Mouse (Mus musculus): ENCODE data around the gene Pklr. TPM values are rescaled to one million over a fixed set of nuclear protein-coding genes. Genes with fewer than 3 reads are reported as not detected.
A peak's percentile ranks its signal among the peaks of the same experiment; 100 is the strongest.

The Pklr gene
- polyA plus RNA-seq, 1 experiment from 2014 or later = 0.98 TPM

GRCm38 (mm10) chr3:89165268-89165870, 29.4 kb downstream of the Pklr start:
- Histone ChIP-seq H3K4me1 (peaks cover 25% of the 10 kb centered on the region), H3K27me3 (replicated peaks) (no peaks in the 10 kb centered on the region), H3K9ac (peak overlapping the region; percentile 99), H3K4me2 (peak overlapping the region; percentile 92), H3K4me3 (peak overlapping the region; percentile 90), H3K36me3 (peaks cover 39% of the 10 kb centered on the region), H3K27ac (replicated peaks) (peak overlapping the region; percentile 97), H3K9me3 (no peaks in the 10 kb centered on the region)
- WGBS = 17% methylated on average over 12 of the region's 12 CpGs
- ATAC-seq (ENCODE audit: extremely low read depth, insufficient number of reproducible peaks, low FRiP score, low TSS enrichment) = no peak

- H3K4me3 ChIP-seq = no peak overlapping the region
- H3K9me3 ChIP-seq = no peaks in the 10 kb centered on the region
- no peak overlapping the region for H3K9ac ChIP-seq
- WGBS = 88% methylated on average over 19 of the region's 19 CpGs
- H3K36me3 ChIP-seq = peaks cover 54% of the 10 kb centered on the region
- no peak overlapping the region for H3K4me2 ChIP-seq
- ATAC-seq (ENCODE audit: extremely low read depth, insufficient number of reproducible peaks, low FRiP score, low TSS enrichment) = no peak
- H3K4me1 ChIP-seq = peaks cover 23% of the 10 kb centered on the region
- H3K27me3 ChIP-seq (replicated peaks) = no peaks in the 10 kb centered on the region
- H3K27ac ChIP-seq (replicated peaks) = no peak overlapping the region
These were observed 31.0 kb downstream of the Pklr start for GRCm38 (mm10) chr3:89166945-89167344.

DNA sequence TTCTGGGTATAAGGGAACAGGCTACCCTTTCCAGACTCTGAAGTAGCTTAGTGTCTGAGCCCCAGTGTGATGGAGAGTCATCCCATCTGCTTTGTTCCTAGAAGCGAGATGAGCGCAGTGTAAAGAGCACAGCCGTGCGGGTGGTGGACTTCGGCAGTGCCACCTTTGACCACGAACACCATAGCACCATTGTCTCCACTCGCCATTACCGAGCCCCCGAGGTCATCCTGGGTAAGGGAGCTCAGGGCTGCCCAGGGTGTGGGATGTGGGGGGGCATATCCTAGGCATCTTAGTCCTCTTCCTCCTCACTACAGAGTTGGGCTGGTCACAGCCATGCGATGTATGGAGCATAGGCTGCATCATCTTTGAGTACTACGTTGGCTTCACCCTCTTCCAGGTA, 38.9 kb downstream of the Pklr start:
- Histone ChIP-seq H3K9me3 (no peaks in the 10 kb centered on the region), H3K4me3 (no peak overlapping the region)
- ATAC-seq (ENCODE audit: extremely low read depth, insufficient number of reproducible peaks, low FRiP score, low TSS enrichment) = no peak

DNA sequence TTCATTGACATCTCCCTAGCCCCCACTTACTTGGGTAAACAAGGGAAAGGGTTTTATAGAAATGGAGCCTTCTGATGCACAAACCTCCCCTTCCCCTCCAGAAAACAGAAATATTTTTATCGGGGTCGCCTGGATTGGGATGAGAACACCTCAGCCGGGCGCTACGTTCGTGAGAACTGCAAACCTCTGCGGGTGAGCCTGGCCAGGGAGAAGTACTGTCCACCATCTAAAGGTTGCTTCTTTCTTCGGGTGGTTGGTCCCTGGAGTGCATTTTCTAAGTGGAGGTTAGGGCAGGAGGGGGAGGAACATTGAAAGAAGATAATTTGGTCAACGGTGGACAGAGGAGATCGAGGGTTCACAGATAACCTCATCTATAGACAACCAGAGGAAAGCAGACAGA, 39.6 kb downstream of the Pklr start:
- WGBS = 91% methylated on average over 10 of the region's 10 CpGs
- H3K4me2 ChIP-seq = no peak overlapping the region
- peaks cover 81% of the 10 kb centered on the region for H3K36me3 ChIP-seq
- peaks cover 15% of the 10 kb centered on the region for H3K4me1 ChIP-seq
- H3K27ac ChIP-seq (replicated peaks) = no peak overlapping the region
- H3K9me3 ChIP-seq = no peaks in the 10 kb centered on the region
- ATAC-seq (ENCODE audit: extremely low read depth, insufficient number of reproducible peaks, low FRiP score, low TSS enrichment) = no peak
- no peaks in the 10 kb centered on the region for H3K27me3 ChIP-seq (replicated peaks)
- H3K9ac ChIP-seq = no peak overlapping the region
- no peak overlapping the region for H3K4me3 ChIP-seq

More for the DNA sequence above, 38.9 kb downstream of the Pklr start:
- no peaks in the 10 kb centered on the region for H3K27me3 ChIP-seq (replicated peaks)
- peaks cover 15% of the 10 kb centered on the region for H3K4me1 ChIP-seq
- peaks cover 81% of the 10 kb centered on the region for H3K36me3 ChIP-seq
- WGBS = 94% methylated on average over 11 of the region's 11 CpGs
- no peak overlapping the region for H3K4me2 ChIP-seq
- no peak overlapping the region for H3K27ac ChIP-seq (replicated peaks)
- no peak overlapping the region for H3K9ac ChIP-seq

GRCm38 (mm10) chr3:89176421-89176820, 40.5 kb downstream of the Pklr start:
- Histone ChIP-seq H3K4me3 (no peak overlapping the region), H3K36me3 (peaks cover 81% of the 10 kb centered on the region), H3K9me3 (no peaks in the 10 kb centered on the region), H3K4me1 (peaks cover 15% of the 10 kb centered on the region), H3K9ac (no peak overlapping the region), H3K4me2 (no peak overlapping the region), H3K27ac (replicated peaks) (no peak overlapping the region), H3K27me3 (replicated peaks) (no peaks in the 10 kb centered on the region)
- ATAC-seq (ENCODE audit: extremely low read depth, insufficient number of reproducible peaks, low FRiP score, low TSS enrichment) = no peak
- 75% methylated on average over 7 of the region's 7 CpGs for WGBS

- Histone ChIP-seq H3K9me3 (no peaks in the 10 kb centered on the region), H3K36me3 (peaks cover 81% of the 10 kb centered on the region), H3K9ac (peak within 1 kb of the TSS; percentile 92), H3K4me2 (peak within 1 kb of the TSS; percentile 96), H3K4me1 (peaks cover 18% of the 10 kb centered on the region), H3K4me3 (peak within 1 kb of the TSS; percentile 78), H3K27ac (replicated peaks) (peak within 1 kb of the TSS; percentile 83), H3K27me3 (replicated peaks) (no peaks in the 10 kb centered on the region)
- ATAC-seq (ENCODE audit: extremely low read depth, insufficient number of reproducible peaks, low FRiP score, low TSS enrichment) = peak; percentile 86
- 0% methylated on average over 43 of the region's 43 CpGs for WGBS
These were observed 41.5 kb downstream of the Pklr start, which contains the start of gene Scamp3 for GRCm38 (mm10) chr3:89177242-89178106. Gene Scamp3 (plus strand): TSS chr3:89177473.

- Histone ChIP-seq H3K27ac (replicated peaks) (peak overlapping the region; percentile 83), H3K4me1 (peaks cover 21% of the 10 kb centered on the region), H3K9me3 (no peaks in the 10 kb centered on the region), H3K36me3 (peaks cover 77% of the 10 kb centered on the region), H3K4me2 (peak overlapping the region; percentile 96), H3K27me3 (replicated peaks) (no peaks in the 10 kb centered on the region), H3K4me3 (peak overlapping the region; percentile 78), H3K9ac (peak overlapping the region; percentile 92)
- no peak for ATAC-seq (ENCODE audit: extremely low read depth, insufficient number of reproducible peaks, low FRiP score, low TSS enrichment)
- WGBS = 5% methylated on average over 6 of the region's 6 CpGs
These were observed 42.1 kb downstream of the Pklr start for GRCm38 (mm10) chr3:89178107-89178385.

- WGBS = 86% methylated on average over 11 of the region's 11 CpGs
- no peaks in the 10 kb centered on the region for H3K27me3 ChIP-seq (replicated peaks)
- peaks cover 67% of the 10 kb centered on the region for H3K36me3 ChIP-seq
- no peaks in the 10 kb centered on the region for H3K9me3 ChIP-seq
- no peak for ATAC-seq (ENCODE audit: extremely low read depth, insufficient number of reproducible peaks, low FRiP score, low TSS enrichment)
- 0 out of 2 replicates have a peak overlapping the region, but pooled peaks have one; percentile 96 for H3K4me2 ChIP-seq
- no peak overlapping the region for H3K27ac ChIP-seq (replicated peaks)
- H3K4me3 ChIP-seq = no peak overlapping the region; the same call in 1 of the 2 replicates
- no peak overlapping the region for H3K9ac ChIP-seq
- peaks cover 28% of the 10 kb centered on the region for H3K4me1 ChIP-seq
These were observed 43.1 kb downstream of the Pklr start for GRCm38 (mm10) chr3:89179056-89179455.

GRCm38 (mm10) chr3:89181749-89182500, 46.0 kb downstream of the Pklr start:
- Histone ChIP-seq H3K4me2 (no peak overlapping the region), H3K4me3 (no peak overlapping the region), H3K36me3 (peaks cover 44% of the 10 kb centered on the region), H3K9me3 (no peaks in the 10 kb centered on the region), H3K4me1 (peaks cover 38% of the 10 kb centered on the region), H3K27me3 (replicated peaks) (peaks cover 7% of the 10 kb centered on the region; the same call in 1 of the 2 replicates), H3K9ac (no peak overlapping the region), H3K27ac (replicated peaks) (peak overlapping the region; percentile 28; the same call in 1 of the 2 replicates)
- 87% methylated on average over 27 of the region's 27 CpGs for WGBS
- ATAC-seq (ENCODE audit: extremely low read depth, insufficient number of reproducible peaks, low FRiP score, low TSS enrichment) = no peak

DNA sequence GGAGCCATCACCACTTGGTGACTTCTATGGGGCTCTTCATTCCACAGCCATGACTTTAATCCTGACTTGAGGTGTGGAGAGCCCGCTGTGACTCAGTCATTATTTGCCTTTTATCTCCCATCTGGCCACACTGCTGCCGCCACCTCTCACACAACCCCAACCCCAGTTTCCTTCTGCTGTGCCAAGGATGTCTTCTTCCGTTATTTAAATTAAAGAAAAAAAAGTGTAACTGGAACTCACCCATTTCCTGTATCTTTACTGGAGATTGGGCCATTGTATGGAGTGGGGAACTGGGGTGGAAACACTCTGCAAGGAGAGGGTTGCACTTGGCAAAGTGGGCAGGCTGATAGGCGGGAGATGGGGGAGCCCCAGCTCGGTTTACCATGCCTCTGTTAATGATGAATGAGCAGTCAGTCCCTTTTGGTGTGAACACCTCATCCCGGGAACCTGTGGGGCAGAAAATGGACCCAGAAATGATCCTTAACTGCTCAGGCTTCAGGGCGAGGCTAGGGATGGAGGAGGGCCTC, 46.7 kb downstream of the Pklr start:
- H3K4me1 ChIP-seq = peaks cover 38% of the 10 kb centered on the region
- 48% methylated on average over 7 of the region's 7 CpGs for WGBS
- H3K27me3 ChIP-seq (replicated peaks) = peaks cover 13% of the 10 kb centered on the region; the same call in 1 of the 2 replicates
- H3K36me3 ChIP-seq = peaks cover 45% of the 10 kb centered on the region
- 0 out of 2 replicates have a peak, but pooled peaks have one; percentile 3 for ATAC-seq (ENCODE audit: extremely low read depth, insufficient number of reproducible peaks, low FRiP score, low TSS enrichment)
- H3K4me3 ChIP-seq = peak overlapping the region; percentile 78
- H3K9me3 ChIP-seq = no peaks in the 10 kb centered on the region
- H3K9ac ChIP-seq = no peak overlapping the region
- peak overlapping the region; percentile 28; the same call in 1 of the 2 replicates for H3K27ac ChIP-seq (replicated peaks)
- peak overlapping the region; percentile 98 for H3K4me2 ChIP-seq
